Mouse (Mus musculus): ENCODE results near the gene Thy1. TPM values are rescaled to one million over a fixed set of nuclear protein-coding genes. Genes with fewer than 3 reads are reported as not detected.

Gene Thy1
- polyA plus RNA-seq, 1 experiment from 2014 or later = 14.3 TPM

- H3K4me1 ChIP-seq (ENCODE audit: control insufficient read depth, insufficient read depth, low read length) = peaks cover 5% of the 10 kb centered on the region; the same call in 1 of the 2 replicates
- no peaks in the 10 kb centered on the region for H3K27me3 ChIP-seq (ENCODE audit: control insufficient read depth, insufficient read depth, low read length)
- H3K4me2 ChIP-seq (replicated peaks; ENCODE audit: low read depth, low read length) = no peak overlapping the region
- no peak for ATAC-seq (ENCODE audit: low FRiP score, low TSS enrichment)
- 79% methylated on average over 6 of the region's 6 CpGs for WGBS
- H3K27ac ChIP-seq (ENCODE audit: low read depth, low read length) = no peak overlapping the region
- H3K36me3 ChIP-seq (ENCODE audit: control insufficient read depth, insufficient read depth, low read length) = no peaks in the 10 kb centered on the region
- H3K9me3 ChIP-seq (ENCODE audit: control insufficient read depth, low read length) = no peaks in the 10 kb centered on the region
- H3K9ac ChIP-seq (ENCODE audit: low read depth, low read length) = no peak overlapping the region
- H3K4me3 ChIP-seq (ENCODE audit: low read length) = no peak overlapping the region
These were observed 31.0 kb upstream of the Thy1 start for GRCm38 (mm10) chr9:44012164-44012563.

GRCm38 (mm10) chr9:44012761-44013301 lies 30.4 kb upstream of the Thy1 start:
- Histone ChIP-seq H3K9ac (ENCODE audit: low read depth, low read length) (no peak overlapping the region), H3K36me3 (ENCODE audit: control insufficient read depth, insufficient read depth, low read length) (no peaks in the 10 kb centered on the region), H3K9me3 (ENCODE audit: control insufficient read depth, low read length) (no peaks in the 10 kb centered on the region), H3K27me3 (ENCODE audit: control insufficient read depth, insufficient read depth, low read length) (no peaks in the 10 kb centered on the region), H3K4me2 (replicated peaks; ENCODE audit: low read depth, low read length) (no peak overlapping the region), H3K4me1 (ENCODE audit: control insufficient read depth, insufficient read depth, low read length) (peaks cover 5% of the 10 kb centered on the region; the same call in 1 of the 2 replicates), H3K27ac (ENCODE audit: low read depth, low read length) (no peak overlapping the region), H3K4me3 (ENCODE audit: low read length) (no peak overlapping the region)
- WGBS = 33% methylated on average over 8 of the region's 8 CpGs
- ATAC-seq (ENCODE audit: low FRiP score, low TSS enrichment) = 0 out of 2 replicates have a peak, but pooled peaks have one; percentile 46

GRCm38 (mm10) chr9:44013781-44014180 lies 29.4 kb upstream of the Thy1 start:
- Histone ChIP-seq H3K27me3 (ENCODE audit: control insufficient read depth, insufficient read depth, low read length) (no peaks in the 10 kb centered on the region), H3K4me3 (ENCODE audit: low read length) (no peak overlapping the region), H3K4me1 (ENCODE audit: control insufficient read depth, insufficient read depth, low read length) (peaks cover 5% of the 10 kb centered on the region; the same call in 1 of the 2 replicates), H3K9me3 (ENCODE audit: control insufficient read depth, low read length) (no peaks in the 10 kb centered on the region), H3K27ac (ENCODE audit: low read depth, low read length) (no peak overlapping the region), H3K9ac (ENCODE audit: low read depth, low read length) (no peak overlapping the region), H3K4me2 (replicated peaks; ENCODE audit: low read depth, low read length) (no peak overlapping the region), H3K36me3 (ENCODE audit: control insufficient read depth, insufficient read depth, low read length) (no peaks in the 10 kb centered on the region)
- no peak for ATAC-seq (ENCODE audit: low FRiP score, low TSS enrichment)
- 57% methylated on average over 6 of the region's 6 CpGs for WGBS

- WGBS = 86% methylated on average over 5 of the region's 5 CpGs
- Histone ChIP-seq H3K9ac (ENCODE audit: low read depth, low read length) (no peak overlapping the region), H3K4me3 (ENCODE audit: low read length) (no peak overlapping the region), H3K27ac (ENCODE audit: low read depth, low read length) (no peak overlapping the region), H3K9me3 (ENCODE audit: control insufficient read depth, low read length) (no peaks in the 10 kb centered on the region), H3K4me2 (replicated peaks; ENCODE audit: low read depth, low read length) (no peak overlapping the region), H3K4me1 (ENCODE audit: control insufficient read depth, insufficient read depth, low read length) (peaks cover 5% of the 10 kb centered on the region; the same call in 1 of the 2 replicates), H3K36me3 (ENCODE audit: control insufficient read depth, insufficient read depth, low read length) (no peaks in the 10 kb centered on the region), H3K27me3 (ENCODE audit: control insufficient read depth, insufficient read depth, low read length) (no peaks in the 10 kb centered on the region)
- ATAC-seq (ENCODE audit: low FRiP score, low TSS enrichment) = no peak
These were observed 26.9 kb upstream of the Thy1 start for GRCm38 (mm10) chr9:44016304-44016703.

- no peak overlapping the region for H3K27ac ChIP-seq (ENCODE audit: low read depth, low read length)
- ATAC-seq (ENCODE audit: low FRiP score, low TSS enrichment) = no peak
- H3K4me1 ChIP-seq (ENCODE audit: control insufficient read depth, insufficient read depth, low read length) = peaks cover 5% of the 10 kb centered on the region; the same call in 1 of the 2 replicates
- H3K27me3 ChIP-seq (ENCODE audit: control insufficient read depth, insufficient read depth, low read length) = no peaks in the 10 kb centered on the region
- no peak overlapping the region for H3K4me2 ChIP-seq (replicated peaks; ENCODE audit: low read depth, low read length)
- no peak overlapping the region for H3K9ac ChIP-seq (ENCODE audit: low read depth, low read length)
- no peaks in the 10 kb centered on the region for H3K36me3 ChIP-seq (ENCODE audit: control insufficient read depth, insufficient read depth, low read length)
- no peak overlapping the region for H3K4me3 ChIP-seq (ENCODE audit: low read length)
- no peaks in the 10 kb centered on the region for H3K9me3 ChIP-seq (ENCODE audit: control insufficient read depth, low read length)
- 73% methylated on average over 5 of the region's 5 CpGs for WGBS
These were observed 25.3 kb upstream of the Thy1 start for GRCm38 (mm10) chr9:44017846-44018245.

- Histone ChIP-seq H3K9me3 (ENCODE audit: control insufficient read depth, low read length) (no peaks in the 10 kb centered on the region), H3K27me3 (ENCODE audit: control insufficient read depth, insufficient read depth, low read length) (no peaks in the 10 kb centered on the region), H3K4me3 (ENCODE audit: low read length) (no peak overlapping the region), H3K4me1 (ENCODE audit: control insufficient read depth, insufficient read depth, low read length) (no peaks in the 10 kb centered on the region), H3K36me3 (ENCODE audit: control insufficient read depth, insufficient read depth, low read length) (no peaks in the 10 kb centered on the region), H3K4me2 (replicated peaks; ENCODE audit: low read depth, low read length) (no peak overlapping the region), H3K27ac (ENCODE audit: low read depth, low read length) (no peak overlapping the region), H3K9ac (ENCODE audit: low read depth, low read length) (no peak overlapping the region)
- ATAC-seq (ENCODE audit: low FRiP score, low TSS enrichment) = no peak
- 70% methylated on average over 7 of the region's 7 CpGs for WGBS
These were observed 23.2 kb upstream of the Thy1 start for GRCm38 (mm10) chr9:44020001-44020400.

- Histone ChIP-seq H3K27ac (ENCODE audit: low read depth, low read length) (no peak overlapping the region), H3K36me3 (ENCODE audit: control insufficient read depth, insufficient read depth, low read length) (no peaks in the 10 kb centered on the region), H3K4me2 (replicated peaks; ENCODE audit: low read depth, low read length) (no peak overlapping the region), H3K9ac (ENCODE audit: low read depth, low read length) (no peak overlapping the region), H3K27me3 (ENCODE audit: control insufficient read depth, insufficient read depth, low read length) (no peaks in the 10 kb centered on the region), H3K4me1 (ENCODE audit: control insufficient read depth, insufficient read depth, low read length) (no peaks in the 10 kb centered on the region), H3K4me3 (ENCODE audit: low read length) (no peak overlapping the region), H3K9me3 (ENCODE audit: control insufficient read depth, low read length) (no peaks in the 10 kb centered on the region)
- no peak for ATAC-seq (ENCODE audit: low FRiP score, low TSS enrichment)
- WGBS = 64% methylated on average over 8 of the region's 8 CpGs
These were observed 20.9 kb upstream of the Thy1 start for GRCm38 (mm10) chr9:44022100-44022847.

- H3K4me2 ChIP-seq (replicated peaks; ENCODE audit: low read depth, low read length) = no peak overlapping the region
- H3K4me1 ChIP-seq (ENCODE audit: control insufficient read depth, insufficient read depth, low read length) = 0 out of 2 replicates have a peak, but pooled peaks cover 1% of the 10 kb centered on the region
- no peaks in the 10 kb centered on the region for H3K27me3 ChIP-seq (ENCODE audit: control insufficient read depth, insufficient read depth, low read length)
- no peak overlapping the region for H3K4me3 ChIP-seq (ENCODE audit: low read length)
- no peak overlapping the region for H3K27ac ChIP-seq (ENCODE audit: low read depth, low read length)
- H3K9ac ChIP-seq (ENCODE audit: low read depth, low read length) = no peak overlapping the region
- no peak for ATAC-seq (ENCODE audit: low FRiP score, low TSS enrichment)
- H3K36me3 ChIP-seq (ENCODE audit: control insufficient read depth, insufficient read depth, low read length) = no peaks in the 10 kb centered on the region
- H3K9me3 ChIP-seq (ENCODE audit: control insufficient read depth, low read length) = no peaks in the 10 kb centered on the region
- 89% methylated on average over 3 of the region's 3 CpGs for WGBS
These were observed 19.1 kb upstream of the Thy1 start for GRCm38 (mm10) chr9:44024096-44024495.

GRCm38 (mm10) chr9:44029580-44030236 lies 13.5 kb upstream of the Thy1 start:
- Histone ChIP-seq H3K27me3 (ENCODE audit: control insufficient read depth, insufficient read depth, low read length) (no peaks in the 10 kb centered on the region), H3K4me3 (ENCODE audit: low read length) (no peak overlapping the region), H3K9ac (ENCODE audit: low read depth, low read length) (no peak overlapping the region), H3K36me3 (ENCODE audit: control insufficient read depth, insufficient read depth, low read length) (no peaks in the 10 kb centered on the region), H3K4me1 (ENCODE audit: control insufficient read depth, insufficient read depth, low read length) (0 out of 2 replicates have a peak, but pooled peaks cover 4% of the 10 kb centered on the region), H3K4me2 (replicated peaks; ENCODE audit: low read depth, low read length) (no peak overlapping the region), H3K9me3 (ENCODE audit: control insufficient read depth, low read length) (no peaks in the 10 kb centered on the region), H3K27ac (ENCODE audit: low read depth, low read length) (no peak overlapping the region)
- ATAC-seq (ENCODE audit: low FRiP score, low TSS enrichment) = no peak
- 34% methylated on average over 5 of the region's 5 CpGs for WGBS

Measured in kidney, embryonic 14.5 days (tissue).